Mouse (Mus musculus) kidney, adult 2 months (tissue): ENCODE results near the gene Ubac2.

ENCODE experiments used
- CTCF ChIP-seq: fragments of 200-500 bp; conservative IDR thresholded peaks from 2 replicates; pipeline ENCODE4 v1.5.1; 2011; ENCODE audit warnings: low read depth, mild to moderate bottlenecking, control low read depth, low read length, moderate library complexity, mixed read lengths; ENCODE audit not compliant: insufficient read depth, insufficient read length
- POLR2A ChIP-seq: fragments of 200-500 bp; IDR thresholded peaks from one replicate; pipeline ENCODE4 v1.6.1; 2011; ENCODE audit warnings: low read depth, low read length, control low read depth

DNA sequence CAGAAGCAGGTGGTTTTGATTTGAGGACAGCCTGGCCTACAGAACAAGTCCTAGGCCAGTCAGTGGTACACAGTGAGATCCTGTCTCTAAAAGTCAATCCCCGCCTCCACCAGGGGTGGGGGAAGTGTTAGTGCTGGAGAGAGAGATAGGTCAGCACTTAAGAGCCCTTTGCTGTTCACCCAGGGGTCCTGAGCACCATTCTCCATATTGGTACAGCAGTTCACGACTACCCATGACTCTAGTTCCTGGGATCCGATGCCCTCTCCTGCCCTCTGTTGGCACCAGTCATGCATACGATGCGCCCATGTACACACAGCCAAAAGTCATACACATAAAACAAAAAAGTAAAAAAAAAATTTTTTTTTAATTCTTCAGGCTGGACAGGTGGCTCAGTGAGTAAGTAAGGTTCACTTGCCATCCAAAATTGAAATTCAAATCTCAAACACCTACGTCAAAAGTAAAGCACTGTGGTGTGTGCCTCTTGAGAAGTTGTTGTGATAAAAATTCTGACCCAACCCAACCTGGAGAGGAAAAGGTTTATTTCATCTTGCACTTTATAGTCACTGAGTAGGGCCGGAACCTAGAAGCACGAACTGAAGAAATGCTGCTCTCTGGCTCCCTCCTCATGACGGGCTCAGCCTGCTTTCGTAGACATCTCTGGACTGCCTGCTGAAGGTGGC is 184.1 kb downstream of the Ubac2 start:
- TF ChIP-seq POLR2A (no peak), CTCF (no peak)
